Mouse (Mus musculus) embryo, embryonic 11.5 days (tissue): Measurements from ENCODE around the gene Arntl2.
A peak's percentile ranks its signal among the peaks of the same experiment; 100 is the strongest.

ENCODE experiments used
- DNase-seq: peaks from one replicate; pipeline ENCODE4 v3.0.0-alpha.2; 2012; ENCODE audit warnings: low read depth, low spot score

The Arntl2 gene

DNA sequence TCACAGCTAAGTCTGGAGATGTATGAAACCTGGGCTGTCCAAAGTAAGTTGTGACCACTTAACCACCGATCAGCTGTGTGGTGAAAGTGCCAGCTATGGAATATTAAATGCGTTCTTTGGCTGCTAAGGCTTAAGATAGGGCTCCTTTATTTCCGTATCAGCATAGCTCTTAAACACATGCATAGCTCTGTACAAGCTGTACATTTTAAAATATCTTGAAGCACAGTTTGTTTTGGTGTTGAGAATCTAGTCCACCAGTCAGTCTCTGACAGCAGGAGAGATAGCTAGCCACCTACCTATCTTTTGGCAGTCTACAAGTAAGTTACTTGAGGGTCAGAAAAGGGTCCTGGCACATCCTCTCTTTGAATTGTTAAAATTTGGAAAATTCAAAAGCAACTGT is 17.8 kb upstream of the Arntl2 start:
- no peak for DNase-seq

DNA sequence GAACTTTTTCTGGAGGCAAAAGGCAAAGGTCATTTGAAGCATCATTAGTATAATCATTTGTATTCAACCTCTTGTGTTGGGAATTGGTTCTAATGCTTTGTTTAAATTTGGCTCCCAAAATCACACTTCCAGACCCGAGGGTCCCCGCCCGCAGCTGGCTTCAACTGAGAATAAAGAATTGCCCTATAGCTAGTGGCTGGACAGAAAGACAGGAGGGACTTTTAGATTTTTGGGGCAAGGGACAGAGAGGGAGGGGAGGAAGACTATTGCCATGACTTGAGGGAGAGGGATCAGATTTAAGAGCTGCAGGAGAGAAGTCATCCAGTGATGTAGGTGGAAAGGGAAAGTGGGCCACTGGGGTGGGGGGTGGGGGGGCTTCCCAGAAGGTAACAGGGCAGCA is 14.3 kb upstream of the Arntl2 start:
- DNase-seq = no peak

DNA sequence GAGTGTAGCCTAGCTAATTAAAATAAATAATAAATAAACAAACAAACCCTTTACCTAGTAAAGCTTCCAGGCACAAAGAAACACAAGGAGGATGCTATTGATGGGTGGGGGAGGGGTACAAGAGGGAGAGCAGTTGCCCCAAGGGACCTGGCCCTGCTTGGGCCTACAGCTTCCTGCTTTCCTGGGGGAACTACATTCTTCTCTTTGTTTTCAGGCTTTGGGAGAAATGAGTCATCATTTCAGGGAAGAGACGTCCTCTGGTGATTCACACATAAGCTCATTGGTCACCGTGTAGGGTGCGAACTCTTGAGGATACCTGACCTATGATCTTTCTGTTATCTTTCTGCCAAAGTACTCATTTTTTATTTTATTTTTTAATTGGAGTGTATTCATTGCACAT is 2.3 kb upstream of the Arntl2 start:
- no peak for DNase-seq

DNA sequence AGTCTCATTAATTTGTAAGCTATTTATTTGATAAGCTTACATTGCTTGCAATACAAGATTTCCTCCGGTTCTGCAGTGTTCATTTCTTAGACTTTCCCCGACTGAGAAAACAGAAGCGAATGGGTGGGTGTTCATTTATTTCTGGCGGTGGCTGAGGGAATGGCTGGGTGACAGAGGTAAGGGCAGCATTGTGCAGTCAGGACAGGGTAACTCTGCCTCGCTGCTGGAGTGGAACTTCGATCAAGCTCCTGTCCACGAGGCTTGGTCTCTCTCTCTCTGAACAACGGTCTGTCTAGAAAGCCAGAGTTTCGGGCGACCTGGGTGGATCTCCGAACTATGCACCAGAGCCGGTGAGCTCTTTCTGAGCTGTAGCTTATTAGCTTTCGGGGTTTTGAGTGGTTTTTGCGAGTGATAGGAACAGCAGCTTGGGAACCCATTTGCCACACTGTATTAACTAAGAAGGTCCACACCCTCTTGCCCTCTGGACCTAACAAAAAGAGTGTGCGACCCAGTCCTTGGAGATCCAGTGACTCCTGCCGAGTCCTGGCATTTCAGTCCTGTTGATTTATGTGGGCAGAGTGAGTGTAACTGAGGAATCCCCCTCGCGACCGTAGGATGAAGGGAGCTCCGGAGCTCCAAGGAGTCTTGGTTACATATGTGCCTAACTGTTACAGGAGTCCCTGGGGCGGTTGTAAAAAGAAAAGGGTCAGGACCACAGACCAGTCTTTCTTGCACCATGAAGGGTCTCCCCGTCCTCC is 510 bp upstream of the Arntl2 start:
- DNase-seq = no peak

DNA sequence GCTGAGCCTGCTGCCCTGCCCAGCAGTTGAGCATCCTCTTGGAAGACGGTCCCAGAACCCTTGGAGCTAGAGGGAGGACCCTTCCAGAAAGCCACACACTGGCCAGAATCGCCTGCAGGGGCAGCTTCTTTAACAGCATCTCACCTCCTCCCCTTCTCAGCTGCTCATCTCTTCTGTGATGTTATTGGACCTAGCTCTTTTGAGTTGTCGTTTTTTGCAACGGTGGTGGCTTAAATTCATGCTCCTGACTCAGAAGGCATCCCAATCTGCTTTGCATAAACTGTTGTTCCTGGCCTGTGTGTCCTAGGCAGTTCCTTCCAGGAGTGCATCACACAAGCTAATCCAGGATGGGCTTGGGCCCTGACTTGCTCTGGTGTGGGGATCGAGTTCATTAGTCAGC is 1.6 kb downstream of the Arntl2 start:
- no peak for DNase-seq

DNA sequence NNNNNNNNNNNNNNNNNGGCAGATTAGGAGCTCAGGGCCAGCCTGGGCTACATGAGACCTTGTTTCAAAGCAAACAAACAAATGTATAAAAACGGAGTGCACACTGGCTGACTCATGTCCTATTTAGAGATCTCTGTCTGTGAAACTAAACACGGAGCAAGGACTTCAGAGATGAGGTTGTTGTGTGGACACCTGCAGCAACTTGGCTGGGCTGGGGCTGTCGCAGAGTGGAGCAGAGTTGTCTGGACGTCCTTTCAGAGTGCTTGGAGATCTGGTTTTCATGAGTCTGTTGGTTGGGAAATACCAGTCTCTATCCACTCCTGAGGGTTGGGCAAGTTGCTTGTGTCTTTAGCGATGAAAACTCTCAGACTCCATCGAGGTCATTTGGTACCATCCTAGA is 14.1 kb downstream of the Arntl2 start:
- DNase-seq = no peak

DNA sequence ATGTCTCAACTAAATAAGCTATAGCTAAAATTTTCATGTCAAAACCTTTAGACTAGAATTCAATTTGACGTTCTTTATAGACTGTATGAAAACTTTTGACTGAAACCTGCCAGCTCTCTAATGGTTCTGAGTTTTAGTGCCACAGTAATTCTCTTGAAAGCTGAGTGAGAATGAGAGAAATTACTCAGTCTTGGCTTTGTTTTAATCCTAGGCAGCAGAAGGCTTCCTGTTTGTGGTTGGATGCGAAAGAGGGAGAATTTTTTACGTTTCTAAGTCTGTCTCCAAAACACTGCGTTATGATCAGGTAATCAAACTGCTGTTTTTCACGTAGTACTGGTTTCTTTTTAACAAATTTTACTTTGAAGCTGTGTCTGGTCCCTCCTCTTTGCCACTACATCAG is 17.2 kb downstream of the Arntl2 start:
- no peak for DNase-seq

DNA sequence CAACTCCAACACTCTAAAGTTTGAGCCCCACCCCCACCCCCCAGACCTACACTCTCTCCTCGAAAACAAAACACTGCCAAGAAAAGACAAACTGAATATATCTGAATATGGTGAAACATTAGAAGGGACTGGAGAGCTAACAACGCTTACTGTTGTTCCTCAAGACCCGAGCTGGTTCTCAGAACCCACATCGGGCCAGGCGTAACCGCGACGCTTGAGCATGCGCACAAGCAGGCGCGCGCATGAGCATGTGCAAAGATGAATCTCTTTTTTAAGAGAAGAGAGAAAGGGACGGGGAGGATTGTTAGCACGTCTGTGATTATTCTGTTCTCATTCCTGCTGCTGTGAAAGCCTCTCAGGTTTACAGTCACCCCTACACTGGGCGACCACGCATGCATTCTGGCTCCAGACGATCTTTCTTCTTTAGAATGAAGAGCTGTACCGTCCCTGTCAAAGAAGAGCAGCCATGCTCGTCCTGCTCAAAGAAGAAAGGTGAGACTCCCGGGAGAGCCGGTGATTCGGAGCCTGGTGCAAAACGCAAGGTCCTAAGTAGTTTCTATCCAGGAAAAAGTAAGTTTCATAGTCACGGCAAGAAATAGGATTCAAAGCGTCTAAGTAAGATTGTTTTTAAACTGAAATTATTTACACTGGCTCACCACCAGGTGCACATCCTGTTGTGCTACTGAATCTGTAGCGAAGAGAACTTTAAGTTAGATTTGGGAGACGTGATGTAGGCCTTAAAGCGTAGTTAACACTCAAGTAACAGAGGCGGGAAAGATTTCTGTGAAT is 24.5 kb downstream of the Arntl2 start:
- DNase-seq = no peak

DNA sequence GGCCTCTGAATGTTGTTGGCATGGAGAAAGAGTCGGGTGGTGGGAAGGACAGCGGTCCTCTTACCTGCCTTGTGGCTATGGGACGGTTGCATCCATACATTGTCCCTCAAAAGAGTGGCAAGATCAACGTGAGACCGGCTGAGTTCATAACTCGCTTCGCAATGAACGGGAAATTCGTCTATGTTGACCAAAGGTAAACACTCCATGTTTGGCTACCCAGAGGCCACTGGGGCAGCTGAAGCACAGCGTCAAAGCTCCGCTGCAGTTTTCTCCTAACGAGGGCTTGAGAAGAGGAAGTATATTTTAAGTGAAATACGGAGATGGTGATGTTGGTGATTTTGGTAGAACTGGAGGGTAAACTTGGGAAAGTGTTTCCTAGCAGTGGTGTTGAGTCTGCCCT is 26.1 kb downstream of the Arntl2 start:
- no peak for DNase-seq

DNA sequence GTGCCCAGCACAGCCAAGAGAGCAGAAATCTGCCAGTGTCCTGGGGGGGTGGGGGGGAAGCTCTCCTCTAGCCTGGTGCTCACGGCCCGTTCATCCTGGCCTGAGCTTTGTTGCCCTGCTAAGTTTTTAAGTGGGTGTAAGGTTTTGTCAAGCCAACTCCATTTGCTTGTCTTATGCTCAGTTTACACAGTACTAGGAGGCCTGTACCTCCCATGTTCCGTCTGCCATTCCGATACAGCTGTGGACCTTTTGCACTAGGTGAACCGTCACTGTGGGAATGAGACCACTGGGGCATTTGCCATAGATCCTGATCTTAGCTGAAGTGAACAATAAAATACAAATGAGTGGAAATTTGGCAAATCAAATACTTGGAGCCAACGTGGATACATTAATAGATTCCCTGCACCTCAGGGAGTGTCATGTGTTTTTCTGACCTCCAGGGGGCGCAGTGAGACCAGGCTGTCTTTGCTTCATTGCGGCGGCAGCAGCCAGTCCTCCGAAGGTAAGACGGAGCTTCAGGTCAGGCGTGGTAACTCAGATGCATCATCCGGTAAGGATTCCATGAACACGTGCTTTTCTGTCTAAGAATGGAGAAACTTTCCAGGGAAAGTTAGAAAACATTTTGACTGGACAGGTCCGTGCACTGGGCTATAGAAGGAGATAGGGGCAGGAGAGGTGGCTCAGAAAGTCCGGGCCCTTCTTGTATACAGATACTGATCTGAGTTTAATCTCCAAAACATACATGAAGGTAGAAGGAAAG is 29.1 kb downstream of the Arntl2 start:
- peak; percentile 23 for DNase-seq

DNA sequence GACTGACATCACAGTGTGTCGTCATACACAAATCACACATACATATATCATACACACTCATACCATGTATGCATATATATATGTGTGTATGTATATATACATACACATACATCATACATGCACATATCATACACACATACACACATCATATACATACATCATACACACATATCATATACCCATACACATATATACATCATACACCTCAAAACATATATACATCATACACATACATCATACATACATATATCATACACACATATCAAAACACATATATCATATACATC is 29.6 kb downstream of the Arntl2 start:
- DNase-seq = no peak

DNA sequence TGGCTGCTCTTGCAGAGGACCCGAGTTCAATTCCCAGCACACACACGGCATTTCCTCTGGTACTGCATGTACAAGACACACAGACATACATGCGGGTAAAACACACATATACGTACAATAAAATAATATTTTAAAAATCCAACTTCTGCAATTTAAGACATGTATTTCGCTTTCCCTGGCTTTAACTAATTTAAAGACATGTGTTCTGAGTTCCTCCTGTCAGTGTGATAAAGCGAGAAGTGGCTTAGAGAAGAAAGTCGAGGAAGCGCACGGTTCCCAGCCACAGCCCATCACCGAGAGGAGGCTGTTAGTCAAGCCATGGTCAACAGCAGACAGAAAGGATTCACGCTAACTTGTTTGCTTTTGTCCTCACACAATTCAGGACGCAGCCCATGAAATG is 35.5 kb downstream of the Arntl2 start:
- DNase-seq = no peak

DNA sequence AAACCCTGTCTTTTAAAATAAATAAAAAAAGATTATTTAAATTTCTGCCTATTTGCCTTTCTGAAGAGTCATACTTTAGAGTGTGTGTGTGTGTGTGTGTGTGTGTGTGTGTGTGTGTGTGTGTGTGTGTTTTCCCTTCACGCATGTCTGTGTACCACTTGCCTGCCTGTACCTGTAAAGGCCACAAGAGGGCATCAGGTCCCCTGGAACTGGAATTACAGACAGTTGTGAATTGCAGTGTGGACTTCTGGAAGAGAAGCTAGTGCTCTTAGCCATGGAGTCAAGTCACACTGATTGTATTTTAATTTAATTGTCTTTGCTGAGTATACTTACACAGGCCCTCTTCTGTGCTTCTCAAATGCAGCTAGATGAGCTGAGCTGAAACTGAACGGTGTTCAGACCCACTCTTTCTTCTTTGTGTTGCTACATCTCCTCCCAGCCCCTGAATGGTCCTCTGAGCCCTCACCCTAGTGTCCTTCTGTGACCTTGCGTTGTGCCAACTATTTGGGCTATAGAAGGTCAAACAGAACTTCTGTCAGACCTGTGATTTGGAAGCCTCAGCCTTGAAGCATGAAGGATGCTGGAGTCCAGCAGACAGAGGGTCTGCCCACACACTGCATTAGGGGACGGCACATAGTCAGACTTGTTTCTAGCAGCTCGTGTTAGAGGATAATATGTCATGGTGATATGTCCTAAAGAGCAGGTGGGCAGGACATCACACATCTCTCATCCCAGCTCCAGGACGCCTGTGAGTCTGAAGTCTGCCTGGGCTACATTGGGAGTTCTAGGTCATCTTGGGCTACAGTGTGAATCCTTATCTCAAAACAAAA is 37.8 kb downstream of the Arntl2 start:
- peak; percentile 54 for DNase-seq

DNA sequence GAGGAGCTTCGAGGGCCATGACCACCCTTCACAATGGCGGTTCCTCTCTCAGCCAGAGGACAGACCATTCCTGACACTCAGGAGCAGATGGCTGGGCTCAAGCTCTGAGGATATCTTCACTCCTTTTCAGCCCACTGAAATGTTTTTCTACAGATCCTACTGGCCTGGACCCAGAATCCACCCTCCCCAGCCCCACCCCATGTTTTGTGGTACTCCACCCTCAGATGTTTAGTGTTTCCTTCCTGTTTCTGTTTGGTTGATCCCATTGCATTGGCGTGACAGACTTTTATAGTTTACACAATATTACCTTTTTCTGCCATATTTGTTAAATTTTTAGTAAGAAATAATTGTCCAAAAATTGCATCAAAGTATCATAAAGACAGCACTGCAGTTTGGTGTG is 38.5 kb downstream of the Arntl2 start:
- no peak for DNase-seq

DNA sequence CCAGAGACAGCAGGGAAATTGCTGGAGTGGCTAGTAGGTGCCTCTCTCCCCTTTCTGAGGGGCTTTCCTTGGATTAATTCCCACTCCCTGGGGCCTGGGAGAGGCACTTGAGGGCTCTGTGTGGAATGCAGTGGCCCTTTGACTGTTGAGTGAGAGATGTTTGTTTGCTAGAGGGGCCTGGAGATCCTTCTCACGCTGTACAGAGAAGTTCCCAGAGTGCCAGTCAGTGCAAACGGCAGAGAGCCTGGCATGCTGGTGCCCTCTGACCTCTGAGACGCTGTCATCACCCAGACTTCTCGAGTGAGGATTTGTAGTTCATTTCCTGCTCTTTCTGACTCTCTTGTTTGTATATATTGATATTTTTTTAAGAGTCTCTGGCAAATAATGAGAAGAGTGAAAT is 39.9 kb downstream of the Arntl2 start:
- DNase-seq = no peak

DNA sequence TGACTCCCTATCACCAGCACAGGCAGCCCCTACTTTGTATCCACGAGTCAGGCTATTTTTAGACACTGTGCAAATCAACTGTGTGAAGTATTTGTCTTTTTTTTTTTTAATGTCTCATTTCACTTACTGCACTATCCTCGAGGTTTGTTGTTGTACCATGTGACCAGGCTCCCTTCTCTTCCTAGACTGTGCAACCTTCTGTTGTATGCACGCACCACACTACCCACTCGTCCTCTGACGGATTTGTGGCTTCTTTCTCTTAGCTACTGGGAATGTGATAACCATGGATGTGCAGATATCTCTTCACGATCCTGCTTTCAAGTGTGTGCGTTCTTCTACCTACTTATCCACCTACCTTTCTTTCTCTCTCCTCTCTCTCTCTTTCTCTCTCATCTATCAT is 41.5 kb downstream of the Arntl2 start:
- DNase-seq = no peak

DNA sequence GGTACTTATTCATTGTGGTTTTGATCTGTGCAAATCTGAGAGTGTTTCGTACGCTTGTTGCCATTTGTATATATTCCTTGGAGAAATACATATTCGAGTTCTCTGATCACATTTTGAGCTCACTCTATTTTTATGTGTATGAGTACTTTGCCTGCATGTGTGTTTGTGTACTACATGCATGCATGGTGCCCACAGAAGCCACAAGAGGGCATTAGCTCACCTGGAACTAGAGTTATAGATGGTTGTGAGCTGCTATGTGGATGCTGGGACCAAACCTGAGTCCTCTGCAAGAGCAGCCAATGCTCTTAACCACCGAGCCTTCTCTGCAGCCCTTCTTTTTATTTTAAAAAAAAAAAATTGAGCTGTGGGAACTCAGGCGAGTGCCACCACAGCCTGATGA is 42.5 kb downstream of the Arntl2 start:
- no peak for DNase-seq

DNA sequence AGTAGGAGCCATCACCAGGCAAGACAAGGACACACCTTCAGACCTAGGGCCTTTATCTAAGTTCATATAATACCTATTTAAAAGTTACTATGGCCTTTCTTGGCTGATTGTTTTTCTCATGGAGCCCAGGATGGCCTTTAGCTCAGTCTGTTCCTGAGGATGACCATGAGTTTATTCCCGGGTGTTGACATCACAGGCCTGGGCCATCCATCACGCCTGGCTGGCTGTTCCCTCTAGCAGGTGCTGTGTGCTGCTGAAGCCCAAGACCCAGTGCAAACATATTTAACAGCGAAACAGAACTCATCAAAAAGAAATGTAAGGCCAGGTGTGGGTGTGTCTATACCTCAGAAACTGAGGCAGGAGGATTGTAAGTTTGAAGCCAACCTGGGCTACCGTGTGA is 43.0 kb downstream of the Arntl2 start:
- no peak for DNase-seq

DNA sequence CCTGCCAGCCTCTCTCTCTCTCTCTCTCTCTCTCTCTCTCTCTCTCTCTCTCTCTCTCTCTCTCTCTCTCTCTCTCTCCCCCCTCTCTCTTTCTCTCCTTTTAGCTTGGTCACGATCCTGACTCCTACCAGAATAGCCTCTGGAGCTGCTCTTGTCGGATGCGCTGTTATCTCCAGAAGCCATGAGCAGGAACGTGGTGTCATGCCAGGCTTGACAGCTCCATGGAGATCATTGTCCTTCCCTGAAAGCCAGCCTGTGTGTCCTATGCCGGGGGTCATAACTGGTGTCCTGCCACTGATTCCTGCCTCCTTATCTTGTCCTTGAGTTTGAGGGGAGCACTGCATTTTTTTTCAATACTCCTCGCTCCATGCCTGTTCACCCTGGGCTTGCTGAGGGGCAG is 49.0 kb downstream of the Arntl2 start:
- no peak for DNase-seq

DNA sequence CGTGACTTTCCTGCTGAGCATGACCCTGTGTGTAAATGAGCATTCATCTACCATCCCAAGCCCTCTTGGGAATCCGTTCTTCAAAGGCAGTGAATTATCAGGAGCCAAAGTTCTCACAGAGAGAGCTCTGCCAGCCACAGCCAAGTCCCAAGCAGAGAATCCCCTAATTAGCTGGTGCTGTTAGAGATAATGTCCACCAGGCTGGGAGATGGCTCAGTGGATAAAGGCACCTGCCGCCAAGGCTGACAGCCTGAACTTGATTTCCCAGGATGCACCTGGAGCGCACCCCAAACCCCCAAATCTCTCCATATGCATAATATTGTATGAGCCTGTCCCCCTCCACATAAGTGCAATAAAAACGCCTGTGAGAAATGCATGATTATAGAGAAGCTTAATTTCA is 49.5 kb downstream of the Arntl2 start:
- DNase-seq = no peak

DNA sequence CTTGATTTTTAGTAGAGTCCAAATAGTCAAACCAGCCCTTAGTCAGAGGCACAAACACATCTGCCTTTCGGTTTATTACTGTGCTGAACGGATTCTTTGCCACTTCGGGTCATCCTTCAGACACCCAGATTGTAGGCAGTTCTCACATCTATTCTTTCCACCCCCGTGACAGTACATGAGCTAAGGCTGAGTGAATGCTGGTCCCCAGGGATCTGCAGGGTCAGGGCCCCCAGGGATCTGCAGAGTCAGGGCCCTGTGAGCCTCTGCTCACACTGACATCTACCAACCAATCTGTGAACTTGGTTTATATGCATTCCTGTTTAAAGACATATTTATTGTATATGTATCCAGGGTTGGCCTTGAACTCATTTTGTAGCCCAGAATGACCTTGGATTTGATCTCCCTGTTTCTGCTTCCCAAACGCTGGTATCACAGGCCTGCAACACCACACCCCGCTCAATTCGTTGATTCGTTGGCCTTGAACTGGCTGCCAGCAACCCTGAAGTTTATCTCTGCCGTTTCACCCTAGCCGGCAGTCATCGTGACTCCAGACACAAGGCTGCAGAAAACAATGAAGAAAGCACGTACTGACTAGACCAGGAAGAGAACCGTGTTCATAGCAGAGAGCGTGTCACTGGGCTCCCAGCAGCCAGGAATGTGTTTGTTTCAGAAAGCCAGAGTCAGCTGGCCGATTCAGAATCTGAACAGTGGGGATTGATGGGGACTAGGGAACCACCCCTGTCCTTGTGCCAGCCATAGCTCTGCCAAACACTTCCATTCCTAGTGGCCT is 50.3 kb downstream of the Arntl2 start:
- DNase-seq = no peak
